Mouse (Mus musculus) myocyte (in vitro differentiated cells): Measurements from ENCODE around the gene Cap2.

Experiments
- CEBPB ChIP-seq: IDR thresholded peaks from 2 replicates; pipeline ENCODE4 v1.6.1; 2011; ENCODE audit warnings: mild to moderate bottlenecking, moderate library complexity; ENCODE audit not compliant: poor library complexity, insufficient read depth, severe bottlenecking
- E2F4 ChIP-seq: IDR thresholded peaks from one replicate; pipeline ENCODE4 v1.6.1; 2011; ENCODE audit warnings: mild to moderate bottlenecking, control low read depth, moderate library complexity; ENCODE audit not compliant: insufficient read depth
- MYOD1 ChIP-seq, 3 experiments: IDR thresholded peaks; one replicate each; pipeline ENCODE4 v1.6.1; 2011; ENCODE audit warnings: control low read depth in 2 of 3, low read depth in 2 of 3, mild to moderate bottlenecking in 2 of 3, moderate library complexity in 1 of 3; ENCODE audit not compliant: insufficient read length in 2 of 3, control insufficient read depth in 1 of 3
- POLR2A ChIP-seq: IDR thresholded peaks from one replicate; pipeline ENCODE4 v1.6.1; 2011; ENCODE audit warnings: low read depth, mild to moderate bottlenecking, control low read depth, moderate library complexity; ENCODE audit not compliant: insufficient read length
- POLR2AphosphoS2 ChIP-seq: IDR thresholded peaks from one replicate; pipeline ENCODE4 v1.6.1; 2011; ENCODE audit warnings: low read depth, control low read depth; ENCODE audit not compliant: insufficient read length
- REST ChIP-seq: IDR thresholded peaks from one replicate; pipeline ENCODE4 v1.6.1; 2011; ENCODE audit warnings: mild to moderate bottlenecking, control low read depth, moderate library complexity; ENCODE audit not compliant: insufficient read depth, insufficient read length
- SRF ChIP-seq: IDR thresholded peaks from one replicate; pipeline ENCODE4 v1.6.1; 2011; ENCODE audit warnings: low read depth; ENCODE audit not compliant: control insufficient read depth, insufficient read length
- TCF12 ChIP-seq: IDR thresholded peaks from one replicate; pipeline ENCODE4 v1.6.1; 2011; ENCODE audit warnings: mild to moderate bottlenecking, control low read depth; ENCODE audit not compliant: poor library complexity, insufficient read depth, severe bottlenecking
- USF1 ChIP-seq: IDR thresholded peaks from one replicate; pipeline ENCODE4 v1.6.1; 2011; ENCODE audit warnings: low read depth, mild to moderate bottlenecking, control low read depth, moderate library complexity

DNA sequence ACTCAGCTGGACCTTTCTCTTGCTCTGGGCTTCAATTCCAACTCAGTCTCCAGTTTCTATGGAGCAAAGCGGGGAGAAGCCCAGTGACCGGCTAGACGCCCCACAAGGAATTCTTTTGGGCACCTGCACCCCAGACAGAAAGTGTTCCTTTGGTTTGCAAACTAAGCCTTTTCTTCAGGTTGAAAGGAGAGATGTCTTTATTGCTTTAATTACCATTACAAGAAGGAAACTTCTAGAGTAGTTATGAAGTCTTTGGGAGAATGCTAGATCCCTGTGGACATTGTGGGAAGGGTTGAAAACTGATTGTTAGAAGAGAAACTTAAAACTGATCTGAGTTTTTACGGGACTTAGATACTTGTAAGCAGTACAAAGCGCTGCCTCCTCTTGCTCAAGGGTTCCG, 143.8 kb downstream of the Cap2 start:
- TF ChIP-seq E2F4 (no peak), POLR2A (no peak), SRF (no peak), TCF12 (no peak), MYOD1 (IDR thresholded peaks at IDR 0.05; ENCODE audit: control insufficient read depth in 1 of 3, insufficient read length in 2 of 3, low read depth in 2 of 3) (no peak), REST (no peak), USF1 (no peak), POLR2AphosphoS2 (no peak), CEBPB (no peak)
